Mouse (Mus musculus): ENCODE measurements at regions not wholly inside any gene's neighbourhood (a gene's known extent, or its start where the extent isn't known, plus 50 kb on each side); places are given as distances from the start of the nearest gene placed in this dataset.

DNA sequence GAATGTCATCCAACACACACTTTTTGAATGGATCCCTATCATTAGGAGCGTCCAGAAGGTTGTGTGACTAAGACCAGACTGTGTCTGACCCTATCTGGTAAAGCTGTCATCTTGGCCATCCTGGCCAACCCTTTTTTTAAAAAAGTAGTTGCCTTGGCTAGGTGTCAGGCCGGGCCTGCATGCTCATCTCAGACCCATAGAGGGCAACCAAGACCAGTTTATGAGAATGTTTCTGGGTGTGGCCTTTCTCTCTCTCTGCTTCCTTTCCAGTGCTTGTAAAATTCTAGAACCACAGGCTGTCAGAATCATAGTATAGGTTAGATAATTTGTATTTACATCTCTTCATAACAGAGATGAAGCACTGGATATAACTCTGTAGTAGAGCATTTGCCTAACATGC is 62.8 kb upstream of the Las1l start:
- DNase-seq (ENCODE audit: low spot score) = peak; percentile 38

DNA sequence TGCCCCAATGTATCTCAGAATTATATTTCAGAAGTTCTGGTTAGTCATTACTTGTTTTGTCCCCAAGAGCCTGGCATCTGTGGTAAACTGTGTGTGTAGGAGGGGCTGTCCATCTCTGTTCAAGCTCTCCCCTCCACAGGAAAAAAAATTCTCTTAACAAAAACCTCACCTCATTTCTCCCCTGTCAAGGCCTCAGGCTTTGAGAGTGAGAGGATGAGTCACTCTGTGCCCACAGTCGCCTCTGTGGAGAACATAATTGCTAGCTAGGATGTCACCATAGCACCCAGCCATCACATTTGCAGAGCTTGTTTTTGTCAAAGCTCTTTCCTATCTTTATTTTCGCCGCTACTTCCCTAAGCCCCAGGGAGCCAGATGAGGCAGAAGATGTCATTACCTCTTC is 63.6 kb upstream of the Las1l start:
- no peak for DNase-seq (ENCODE audit: low spot score)

DNA sequence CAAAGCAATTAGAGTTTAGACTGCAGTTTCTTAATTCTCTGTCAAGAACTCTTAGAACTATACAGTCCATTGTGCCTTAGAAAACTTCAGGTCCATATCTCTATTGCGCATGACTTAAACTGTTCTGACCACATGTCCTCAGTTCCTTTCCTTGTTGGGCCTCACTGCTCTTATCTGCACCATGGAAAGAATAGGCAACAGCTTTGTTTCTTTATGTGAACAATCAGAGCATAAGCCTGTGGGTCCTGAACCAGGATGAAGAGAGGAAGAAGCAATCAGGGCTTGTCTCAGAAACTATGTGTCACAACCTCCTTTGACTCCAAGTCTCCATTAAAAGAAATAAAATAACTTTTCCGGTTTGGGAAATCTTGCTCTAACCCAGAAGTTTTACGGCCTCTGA is 68.6 kb upstream of the Las1l start:
- DNase-seq (ENCODE audit: low spot score) = no peak

DNA sequence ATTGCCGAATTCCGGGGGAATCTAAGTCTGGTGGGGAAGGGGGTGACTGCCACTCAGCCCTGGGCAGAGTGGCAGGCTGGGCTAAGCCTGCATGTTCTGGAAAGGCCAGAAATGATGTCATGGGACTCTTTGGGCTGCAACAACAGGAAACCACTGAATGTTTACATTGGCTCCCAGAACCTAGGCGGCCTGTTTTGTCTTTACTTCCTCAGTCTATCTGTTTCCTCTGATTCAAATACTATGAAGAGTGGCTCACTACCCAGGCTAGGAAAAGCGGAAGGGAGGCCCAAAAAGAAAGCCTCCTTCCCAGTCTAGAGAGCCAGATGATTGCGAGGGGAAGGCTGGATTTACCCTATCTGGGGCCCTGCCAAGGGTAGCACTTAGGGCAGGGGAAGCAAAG is 69.1 kb upstream of the Las1l start:
- DNase-seq (ENCODE audit: low spot score) = no peak

DNA sequence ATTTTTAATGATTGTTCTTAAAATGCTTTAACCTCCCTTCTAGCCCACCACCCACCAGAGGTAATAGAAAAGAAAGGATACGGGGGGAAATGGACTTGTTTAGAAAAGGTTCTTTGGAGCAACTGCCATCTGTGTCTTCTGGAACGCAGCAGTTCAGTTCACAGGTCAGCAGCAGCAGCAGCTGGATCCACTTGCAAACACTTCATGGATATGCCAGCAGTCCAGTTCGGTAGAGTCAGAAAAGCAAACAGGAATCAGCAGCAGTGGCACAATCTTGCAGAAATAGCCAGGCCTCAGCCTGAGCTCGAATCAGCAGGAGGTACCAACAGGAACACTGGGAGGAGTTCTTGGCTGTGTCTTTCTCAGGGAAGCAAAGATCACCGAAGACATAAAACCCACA is 64.3 kb upstream of the Msn start:
- no peak for DNase-seq (ENCODE audit: low spot score)

DNA sequence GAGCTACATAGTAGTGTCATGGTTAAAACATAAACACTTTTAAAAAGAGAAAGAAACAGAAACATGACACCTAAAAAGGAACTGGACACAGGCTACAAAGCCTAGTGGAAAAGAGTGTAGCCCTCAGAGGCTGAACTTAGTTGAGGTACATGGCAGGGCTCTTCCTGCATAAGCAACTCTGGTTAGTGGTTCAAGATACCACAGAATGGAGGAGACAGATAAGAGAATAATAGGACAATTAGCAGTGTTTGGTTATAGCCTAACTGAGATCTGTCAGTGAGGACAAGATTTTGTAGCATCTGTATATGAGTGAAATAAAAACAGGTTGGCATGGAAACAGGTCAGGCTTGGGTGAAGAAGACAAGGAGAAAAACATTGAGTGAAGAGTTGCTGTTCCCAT is 60.5 kb upstream of the Msn start:
- DNase-seq (ENCODE audit: low spot score) = no peak

DNA sequence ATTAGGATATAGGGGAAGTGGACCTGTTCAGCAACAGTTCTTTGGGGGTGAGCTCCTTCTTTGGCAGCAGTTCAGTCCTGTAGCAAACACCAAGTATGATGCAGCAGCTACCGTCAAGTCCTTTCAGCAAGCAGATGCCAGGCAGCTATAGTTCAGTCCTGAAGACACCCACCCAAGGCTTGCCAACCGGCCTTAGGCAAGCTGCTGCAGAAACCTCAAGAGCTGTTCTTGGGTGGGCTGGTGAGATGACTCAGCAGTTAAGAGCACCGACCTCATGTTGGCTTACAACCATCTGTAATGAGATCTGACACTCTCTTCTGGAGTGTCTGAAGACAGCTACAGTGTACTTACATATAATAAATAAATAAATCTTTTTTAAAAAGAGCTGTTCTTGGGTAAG is 53.6 kb upstream of the Msn start:
- DNase-seq (ENCODE audit: low spot score) = no peak

Data from ovary, postnatal 36 days (tissue).